Mouse (Mus musculus): ENCODE data around the gene Akna.

The Akna gene

DNA sequence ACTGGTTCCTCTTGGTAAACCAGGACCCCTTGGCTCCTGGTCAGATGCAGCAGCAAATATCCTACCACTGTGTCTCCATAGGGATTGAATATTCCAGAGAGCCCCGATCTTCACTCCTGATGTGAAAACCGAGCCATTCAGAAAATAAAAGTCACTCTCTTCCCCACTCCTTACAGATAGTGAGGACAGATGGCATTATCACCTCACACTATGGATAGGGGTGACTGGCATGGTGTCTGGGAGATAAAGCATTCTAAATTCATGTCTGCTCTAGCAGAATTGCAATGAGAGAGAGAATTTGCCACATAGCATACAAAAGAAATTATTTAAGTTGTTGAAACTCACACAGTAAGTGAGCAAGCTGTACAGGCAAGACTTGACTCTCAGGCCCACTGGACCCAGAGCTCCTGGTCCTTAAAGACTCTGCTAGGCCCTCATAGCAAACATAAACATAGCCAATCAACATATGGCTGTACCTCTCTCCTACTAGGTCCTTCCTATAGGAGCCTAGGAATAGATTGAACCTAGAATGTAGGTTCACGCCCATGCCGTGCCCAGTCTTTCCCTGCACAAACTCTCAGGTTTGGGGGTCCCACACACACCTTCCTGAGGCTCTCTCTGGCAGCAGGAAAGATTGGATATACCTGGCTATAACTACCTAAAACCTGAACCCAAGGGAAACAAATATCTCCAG, 20.3 kb downstream of the Akna start:
- DNase-seq: no peak

DNA sequence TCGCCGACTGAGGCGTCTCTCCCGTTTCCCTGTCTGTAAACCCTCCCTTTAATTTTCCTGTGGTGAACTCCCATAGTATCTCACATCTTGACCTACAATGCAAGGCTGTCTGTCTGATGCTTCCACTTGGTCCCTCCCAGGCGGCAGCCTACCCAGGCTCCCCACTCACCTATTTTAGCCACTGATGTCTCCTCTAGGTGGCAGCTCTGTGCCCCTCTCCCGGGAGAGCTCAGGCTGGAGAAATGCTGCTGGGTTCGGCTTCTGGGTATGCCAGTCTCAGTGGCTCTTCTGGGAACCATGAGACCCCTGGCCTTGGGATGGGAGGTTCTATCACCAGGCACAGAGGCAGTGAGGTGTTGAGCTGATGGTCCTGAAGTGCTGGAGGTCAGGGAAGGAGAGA, 25.7 kb downstream of the Akna start:
- no peak for DNase-seq

DNA sequence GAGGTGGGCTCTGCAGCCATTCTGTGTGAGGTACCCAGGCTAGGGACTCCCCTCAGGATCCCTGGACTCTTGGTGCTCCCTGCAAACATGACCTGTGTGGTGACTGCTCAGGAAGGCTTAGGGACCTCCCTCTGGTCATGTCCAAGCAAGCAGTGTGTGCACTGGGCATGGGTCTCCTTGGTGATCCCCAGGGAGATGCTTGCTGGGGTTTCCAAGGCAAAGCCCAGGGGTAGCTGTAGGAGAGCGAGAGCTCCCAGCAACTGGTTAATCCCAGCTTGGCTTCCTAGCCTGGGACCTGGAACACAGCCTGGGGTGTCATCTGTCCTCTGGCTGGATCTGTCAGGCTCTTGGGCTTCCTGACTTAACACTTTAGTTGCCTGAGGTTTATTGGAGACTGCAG, 27.8 kb downstream of the Akna start:
- DNase-seq: peak in 1 of 2 experiments; percentile 55

DNA sequence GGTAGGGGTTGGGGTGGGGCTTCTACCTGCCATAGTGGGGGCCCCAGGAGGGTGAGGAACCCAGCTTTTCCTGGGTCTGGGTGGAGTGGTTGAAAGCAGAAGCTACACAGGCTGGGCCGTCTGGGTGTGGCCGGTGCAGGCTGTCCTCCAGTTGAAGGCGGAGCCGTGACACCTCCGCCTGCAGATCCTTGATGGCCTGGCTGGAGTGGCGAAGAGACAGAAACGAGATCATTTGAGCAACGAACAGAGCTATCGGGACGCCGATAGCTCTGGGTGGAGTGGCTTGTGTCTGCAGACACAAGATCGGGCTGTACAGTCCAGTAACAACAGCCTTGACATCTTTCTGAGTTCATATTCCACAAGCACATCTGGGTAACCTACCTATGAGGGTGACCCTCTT, 28.8 kb downstream of the Akna start:
- no peak for DNase-seq

DNA sequence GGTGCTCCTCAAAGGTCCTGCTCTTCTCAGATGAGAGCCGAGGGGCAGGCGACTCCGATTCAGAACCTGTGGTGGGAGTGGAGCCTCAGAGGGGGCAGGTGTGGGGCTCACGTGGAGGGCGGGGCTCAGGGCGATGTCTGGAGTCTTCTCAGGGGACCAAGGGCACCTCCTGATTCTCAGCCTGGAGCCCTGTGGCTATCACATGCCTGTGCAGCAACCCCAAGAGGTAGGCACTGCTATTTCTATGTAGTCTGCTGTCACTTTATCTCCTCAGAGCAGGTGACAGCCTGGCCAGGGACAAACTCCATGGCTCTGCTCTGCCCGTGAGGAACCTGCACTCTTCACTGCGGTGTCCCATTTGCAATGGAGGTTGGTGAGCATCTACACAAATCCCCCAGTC, 29.8 kb downstream of the Akna start:
- DNase-seq: no peak

DNA sequence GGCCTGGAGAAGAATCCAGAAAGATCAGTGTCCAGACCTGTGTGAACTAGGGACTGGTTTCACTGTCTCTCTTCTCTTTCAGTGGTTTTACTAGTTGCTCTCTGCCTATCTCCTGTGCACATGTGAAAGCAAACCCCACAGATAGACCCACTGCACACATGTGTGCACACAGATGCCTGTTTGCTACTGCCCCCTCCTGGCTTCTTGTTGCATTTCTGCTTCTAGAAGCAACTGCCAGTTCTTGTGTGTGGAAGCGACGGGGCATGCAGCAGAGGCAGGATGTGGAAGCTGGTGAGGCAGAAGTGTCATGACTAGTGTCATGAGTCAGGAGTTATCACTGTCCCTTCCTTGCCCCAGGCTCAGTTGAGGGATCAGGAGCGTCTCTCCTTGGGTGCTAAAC, 31.3 kb downstream of the Akna start:
- peak in 1 of 2 experiments; percentile 51 for DNase-seq

DNA sequence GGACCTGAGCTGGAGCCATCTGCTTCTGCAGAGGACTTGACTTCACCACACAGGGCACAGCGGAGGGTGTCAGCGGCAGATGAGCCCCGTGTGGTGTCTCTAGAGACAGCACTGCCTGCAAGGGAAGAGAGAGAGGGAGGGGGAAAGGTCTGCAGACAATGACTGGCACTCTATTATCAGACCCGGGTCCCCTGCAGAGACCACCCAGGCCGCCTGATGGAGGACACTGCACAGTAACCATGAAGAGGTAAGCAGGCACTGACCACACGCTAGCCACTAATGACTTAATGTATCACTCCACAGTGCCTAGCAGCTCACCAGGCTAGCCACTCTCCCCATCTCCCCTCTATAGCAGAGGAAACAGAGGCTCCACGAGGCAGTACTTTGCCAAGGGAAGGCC, 32.3 kb downstream of the Akna start:
- no peak for DNase-seq

DNA sequence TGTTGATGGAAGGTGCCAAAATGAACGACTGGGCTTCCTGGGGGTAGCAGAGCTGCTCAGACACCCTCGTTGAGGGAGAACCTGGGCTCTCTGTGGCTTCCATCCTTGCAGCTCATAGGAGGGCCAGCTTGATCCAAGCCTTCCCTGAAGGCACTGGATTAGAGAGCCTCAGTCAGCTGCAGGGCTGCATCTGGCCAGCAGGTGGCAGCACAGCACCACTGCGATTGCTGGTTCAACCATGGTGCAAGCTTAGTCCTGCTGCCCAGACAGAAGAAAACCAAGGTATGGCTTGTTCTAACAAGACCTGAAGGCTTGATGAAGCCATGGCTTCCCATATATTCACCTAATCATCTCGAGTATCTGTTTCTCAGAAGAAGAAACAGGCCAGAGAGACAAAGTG, 34.6 kb downstream of the Akna start:
- DNase-seq: peak; percentile 79 to 90

DNA sequence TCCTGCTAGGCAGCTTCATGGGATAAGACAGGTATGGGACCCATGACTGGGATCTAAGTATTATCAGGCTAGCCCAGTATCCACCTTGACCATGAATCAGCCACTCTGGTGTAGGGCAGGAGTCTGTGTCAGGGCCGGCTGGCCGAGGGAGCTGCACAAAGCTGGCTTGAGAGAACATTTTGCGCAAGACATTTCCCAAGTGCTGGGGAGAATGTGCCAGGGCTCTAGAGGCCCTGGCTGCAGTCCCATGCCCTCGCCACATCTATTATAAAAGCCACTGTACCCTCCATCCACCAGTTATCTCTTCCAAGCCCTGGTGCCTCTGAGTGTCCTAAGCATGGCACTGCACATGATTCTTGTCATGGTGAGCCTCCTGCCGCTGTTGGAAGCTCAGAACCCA, 41.0 kb downstream of the Akna start, which contains the start of gene Orm2:
Gene Orm2 (plus strand): TSS at position 300 of the 400 bp plus-strand sequence.
- DNase-seq: peak; percentile 46 to 63

DNA sequence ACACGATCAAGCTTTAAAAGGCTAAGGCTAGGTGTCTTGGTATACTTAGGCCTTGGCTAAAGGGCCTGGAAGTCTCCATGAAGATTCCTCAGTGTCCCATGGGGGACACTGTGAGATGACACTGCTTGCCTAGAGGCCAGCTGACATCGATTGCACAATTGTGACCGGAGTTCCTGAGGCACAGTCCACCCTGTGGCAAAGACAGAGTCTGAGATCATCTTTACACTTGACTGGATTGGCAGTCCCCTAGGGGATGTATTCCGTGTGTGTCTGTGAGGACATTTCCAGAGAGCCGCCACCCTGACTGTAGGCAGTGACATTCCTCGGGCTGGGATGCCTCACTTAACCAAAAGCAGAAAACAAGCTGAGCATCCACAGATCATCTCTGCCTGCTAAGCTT, 43.3 kb downstream of the Akna start:
- no peak for DNase-seq

DNA sequence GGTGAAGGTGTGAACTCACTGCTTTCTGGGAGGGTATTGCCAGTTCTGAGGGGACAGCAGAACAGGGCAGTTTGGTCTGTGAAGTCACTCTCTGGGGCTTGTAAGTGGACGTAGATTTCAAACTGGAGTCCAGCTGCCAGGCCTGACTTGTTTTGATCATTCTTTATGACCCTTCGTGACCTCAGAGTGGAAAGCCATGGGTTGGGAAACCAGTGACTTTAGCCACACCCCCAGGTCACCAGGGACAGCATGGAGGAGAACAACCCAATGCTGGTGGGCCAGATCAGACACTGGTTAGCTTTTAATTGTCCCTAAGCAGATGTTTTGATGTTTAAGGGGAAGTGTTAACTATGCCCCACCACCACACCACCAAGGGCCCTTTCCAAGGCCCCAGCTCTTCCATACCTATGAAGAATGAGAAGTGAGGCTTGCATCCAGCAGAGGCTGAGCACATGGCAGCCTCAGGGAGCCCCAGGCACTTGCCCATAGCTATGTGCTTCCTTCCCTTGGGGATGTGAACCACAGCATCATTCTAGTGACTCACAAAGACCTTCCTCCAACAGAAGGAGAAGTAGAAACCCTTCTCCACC, 46.1 kb downstream of the Akna start:
- DNase-seq: peak in 1 of 2 experiments; percentile 4

DNA sequence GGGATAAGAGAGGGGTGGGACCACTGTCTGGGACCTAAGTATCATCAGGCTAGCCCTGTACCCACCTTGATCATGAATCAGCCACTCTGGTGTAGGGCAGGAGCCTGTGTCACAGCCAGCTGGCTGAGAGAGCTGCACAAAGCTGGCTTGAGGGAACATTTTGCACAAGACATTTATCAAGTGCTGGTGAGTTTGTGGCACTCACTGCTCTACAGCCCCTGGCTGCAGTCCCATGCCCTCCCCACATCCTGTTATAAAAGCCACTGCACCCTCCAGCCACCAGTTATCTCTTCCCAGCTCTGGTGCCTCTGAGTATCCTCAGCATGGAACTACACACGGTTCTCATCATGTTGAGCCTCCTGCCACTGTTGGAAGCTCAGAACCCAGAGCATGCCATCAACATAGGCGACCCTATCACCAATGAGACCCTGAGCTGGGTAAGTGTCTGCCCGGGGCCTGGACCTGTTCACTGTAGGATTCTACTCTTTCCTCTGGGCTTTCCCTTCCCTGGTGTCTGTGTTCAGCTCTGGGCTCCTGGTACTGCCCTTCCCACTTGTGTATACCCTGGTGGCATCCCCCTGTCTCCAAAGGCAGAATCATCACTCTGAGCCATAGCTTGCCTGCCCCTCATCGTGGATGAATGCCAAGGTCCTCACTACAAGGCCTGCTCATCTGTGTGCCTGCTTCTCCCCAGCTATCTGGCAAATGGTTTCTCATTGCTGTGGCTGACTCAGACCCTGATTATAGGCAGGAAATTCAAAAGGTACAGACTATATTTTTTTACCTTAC, 47.1 kb downstream of the Akna start, which contains the start of gene Orm3:
Gene Orm3 (plus strand): TSS at position 286 of the 789 bp plus-strand sequence.
- peak in 1 of 2 experiments; percentile 32 for DNase-seq

DNA sequence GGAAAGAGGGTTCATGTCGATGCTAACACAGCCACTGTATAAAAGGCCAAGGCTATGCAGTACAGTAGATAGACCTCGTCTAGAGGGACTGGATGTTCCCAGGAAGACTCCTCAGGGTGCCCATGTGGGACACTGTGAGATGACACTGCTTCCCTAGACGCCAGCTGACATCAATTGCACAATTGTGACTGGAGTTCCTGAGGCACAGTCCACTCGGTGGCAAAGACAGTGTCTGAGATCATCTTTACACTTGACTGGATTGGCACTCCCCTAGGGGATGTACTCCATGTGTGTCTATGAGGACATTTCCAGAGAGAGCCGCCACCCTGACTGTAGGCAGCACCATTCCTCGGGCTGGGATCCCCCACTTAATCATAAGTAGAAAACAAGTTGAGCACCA, 54.6 kb downstream of the Akna start:
- peak in 1 of 2 experiments; percentile 11 for DNase-seq

DNA sequence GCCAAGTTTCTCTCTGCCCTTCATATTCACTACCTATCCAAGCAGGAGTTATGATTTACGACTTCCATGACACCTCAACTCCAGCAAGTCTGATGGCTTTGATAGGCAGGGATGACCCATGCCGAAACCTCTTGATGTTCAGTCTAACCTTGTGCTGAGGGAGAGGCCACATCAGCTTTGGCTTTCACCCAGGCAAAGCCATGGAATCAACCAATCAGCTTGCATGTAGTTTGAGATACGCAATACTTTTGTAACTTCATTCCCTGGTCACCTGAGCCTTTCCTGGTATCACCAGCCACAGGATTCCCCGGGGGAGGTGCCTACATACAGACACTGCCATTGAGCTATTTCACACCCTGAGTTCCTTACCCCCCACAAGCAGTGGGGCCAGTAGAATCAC, 56.5 kb downstream of the Akna start:
- peak in 1 of 2 experiments; percentile 10 for DNase-seq

DNA sequence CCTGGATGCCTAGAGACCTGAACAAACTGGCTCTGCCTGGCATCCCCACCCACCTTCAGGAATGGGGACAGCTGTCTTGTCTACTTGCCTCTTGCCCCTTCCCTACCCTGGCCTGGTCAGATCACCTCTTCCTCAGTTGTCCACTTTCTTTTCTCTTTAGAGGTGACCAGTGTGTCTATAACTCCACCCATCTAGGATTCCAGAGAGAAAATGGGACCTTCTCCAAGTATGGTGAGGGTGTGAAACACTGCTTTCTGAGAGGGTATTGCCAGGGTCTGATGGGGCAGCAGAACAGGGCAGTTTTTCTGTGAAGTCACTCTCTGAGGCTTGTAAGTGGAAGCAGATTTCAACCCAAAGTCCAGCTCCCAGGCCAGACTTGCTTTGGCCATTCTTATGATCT, 57.9 kb downstream of the Akna start:
- DNase-seq: peak in 1 of 2 experiments; percentile 19

DNA sequence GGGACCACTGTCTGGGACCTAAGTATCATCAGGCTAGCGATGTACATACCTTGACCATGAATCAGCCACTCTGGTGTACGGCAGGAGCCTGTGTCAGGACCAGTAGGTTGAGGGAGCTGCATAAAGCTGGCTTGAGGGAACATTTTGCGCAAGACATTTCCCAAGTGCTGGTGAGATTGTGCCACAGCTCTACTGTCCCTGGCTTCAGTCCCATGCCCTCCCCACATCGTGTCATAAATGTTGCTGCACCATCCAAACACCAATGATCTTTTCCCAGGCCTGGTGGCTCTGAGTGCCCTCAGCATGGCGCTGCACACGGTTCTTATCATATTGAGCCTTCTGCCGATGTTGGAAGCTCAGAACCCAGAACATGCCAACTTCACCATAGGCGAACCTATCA, 58.9 kb downstream of the Akna start, which contains the start of gene Orm1:
Gene Orm1 (plus strand): TSS at position 266 of the 400 bp plus-strand sequence.
- peak; percentile 33 to 63 for DNase-seq

DNA sequence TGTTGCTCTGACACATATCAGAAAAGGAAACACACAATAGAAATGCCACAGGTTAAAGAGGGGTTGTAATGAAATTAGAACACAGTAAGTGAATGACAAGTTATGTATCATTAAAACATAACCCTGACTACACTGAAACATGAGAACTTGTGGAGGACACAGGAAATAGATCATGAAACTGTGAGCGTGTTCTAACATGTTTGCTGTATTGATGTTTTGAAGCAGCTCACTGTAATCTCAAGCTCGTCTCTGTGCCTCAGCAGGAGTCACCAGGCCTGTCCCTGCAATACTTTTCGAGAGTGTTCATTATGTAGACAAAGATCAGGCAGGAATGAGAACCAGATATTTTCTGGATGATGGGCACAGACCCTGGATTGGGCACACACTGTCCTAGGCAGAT, 59.5 kb downstream of the Akna start:
- no peak for DNase-seq

DNA sequence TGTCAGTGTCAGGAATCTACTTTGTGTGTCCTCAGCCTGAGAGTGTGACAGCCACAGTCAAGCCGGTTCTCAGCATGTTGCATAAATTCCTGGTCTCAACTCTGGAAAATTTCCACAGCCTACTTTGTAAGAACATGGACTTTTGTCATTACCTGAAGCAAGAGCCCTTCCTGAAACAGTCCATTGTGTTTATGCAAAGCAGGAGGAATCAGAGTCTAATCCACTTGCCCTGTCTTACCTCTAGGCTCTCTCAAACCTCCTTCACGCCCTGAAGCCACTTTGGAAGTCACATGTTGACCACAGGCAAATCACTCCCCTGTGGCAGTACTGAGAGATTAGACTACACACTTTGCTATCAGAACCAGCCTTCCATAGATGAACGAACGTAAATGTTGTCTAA, 60.7 kb downstream of the Akna start:
- DNase-seq: no peak

DNA sequence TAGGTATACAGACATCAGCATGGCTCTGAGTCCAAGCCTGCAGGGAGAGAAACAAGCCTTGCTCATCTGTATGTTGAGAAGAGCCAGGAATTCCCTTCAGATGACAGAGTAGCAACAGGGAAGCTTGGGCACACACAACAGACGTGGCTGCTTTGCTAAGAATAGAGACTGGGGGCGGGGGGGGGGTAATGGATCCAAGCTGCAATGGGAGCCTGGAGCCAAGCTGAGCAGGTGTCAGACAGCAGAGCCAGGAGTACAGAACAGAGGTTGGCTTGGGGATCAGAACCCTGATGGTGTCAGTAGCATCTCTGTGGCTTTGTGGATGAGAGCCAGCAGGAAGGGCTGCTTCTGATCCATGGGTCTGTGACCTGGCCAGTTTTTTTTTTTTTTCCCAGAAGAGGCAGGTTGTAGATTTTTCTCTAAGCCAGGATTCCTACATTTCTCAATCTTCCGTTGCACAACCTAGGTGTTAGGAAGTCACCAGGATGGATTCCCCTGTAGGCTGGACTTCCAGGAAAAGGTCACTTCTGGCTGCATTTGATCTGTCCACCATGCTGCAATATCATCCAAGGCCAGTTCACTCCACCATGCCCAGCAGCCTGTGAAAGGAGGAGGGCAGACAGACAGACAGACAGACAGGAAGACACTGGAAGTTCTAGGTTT, 64.6 kb downstream of the Akna start:
- DNase-seq: peak in 1 of 2 experiments; percentile 4

DNA sequence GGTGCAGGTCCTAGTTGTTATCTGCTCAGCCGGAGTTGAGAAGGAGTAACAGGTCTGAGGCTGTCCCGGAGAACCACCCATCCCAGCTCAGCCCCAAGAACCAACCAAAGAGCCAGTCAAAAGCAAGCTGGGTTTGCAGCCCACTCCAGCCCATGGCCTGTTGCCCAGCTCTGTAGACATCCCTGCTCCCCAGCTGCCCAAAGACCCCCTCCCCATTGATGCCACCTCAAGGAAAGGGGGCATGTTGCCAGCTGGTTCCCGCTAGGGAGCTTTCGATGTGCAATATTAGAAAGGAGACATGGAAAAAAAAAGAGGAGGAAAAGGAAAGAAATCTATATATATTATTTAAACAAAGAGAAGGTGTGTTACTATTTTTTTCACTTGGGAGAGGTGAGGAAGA, 69.8 kb downstream of the Akna start:
- peak in 1 of 2 experiments; percentile 19 for DNase-seq

DNA sequence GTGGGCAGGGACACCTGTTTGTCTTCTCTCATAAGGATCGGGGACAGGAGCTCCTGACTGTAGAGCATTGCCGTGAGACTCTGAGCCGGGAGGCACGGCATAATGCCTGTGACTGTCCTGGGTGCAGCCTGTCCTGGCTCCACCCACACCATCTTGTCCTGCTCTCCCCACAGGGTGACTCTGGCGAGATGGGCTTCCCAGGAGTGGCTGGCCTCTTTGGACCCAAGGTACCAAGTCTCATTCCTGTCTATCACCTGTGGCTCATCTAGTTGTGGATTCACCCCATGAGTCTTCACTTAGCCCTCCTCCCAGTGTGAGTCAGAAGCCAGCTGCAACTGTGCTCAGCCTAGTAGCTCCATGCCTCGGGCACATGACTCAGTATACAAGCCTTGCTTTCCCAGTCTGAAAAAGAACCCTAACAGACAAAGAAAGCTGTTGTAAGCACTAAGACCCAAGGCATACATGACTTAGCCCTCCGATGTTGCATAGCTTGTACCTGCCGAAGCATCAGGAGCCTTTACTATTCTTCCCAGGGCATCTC, 79.8 kb downstream of the Akna start:
- peak in 1 of 2 experiments; percentile 9 for DNase-seq

DNA sequence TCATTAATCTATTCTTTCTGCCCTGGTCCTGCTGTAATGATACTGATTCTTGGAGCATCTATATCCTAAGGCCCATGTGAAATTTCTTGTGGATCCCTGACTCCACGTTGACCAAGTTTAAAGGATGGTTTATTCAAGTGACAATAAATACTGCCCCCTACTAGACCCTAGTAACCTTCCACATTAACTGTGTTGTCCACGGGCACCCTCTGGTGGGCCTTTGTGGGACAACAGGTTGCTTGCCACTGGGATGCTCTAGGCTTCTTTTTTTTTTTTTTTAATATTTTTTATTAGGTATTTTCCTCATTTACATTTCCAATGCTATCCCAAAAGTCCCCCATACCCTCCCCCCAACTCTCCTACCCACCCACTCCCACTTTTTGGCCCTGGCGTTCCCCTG, 83.6 kb downstream of the Akna start:
- peak; percentile 58 to 77 for DNase-seq

Measured in lung, postnatal 4 days (tissue).